Mouse (Mus musculus) megakaryocyte, embryonic 14.5 days (primary cell): ENCODE measurements around the gene Rgs12. TPM values are rescaled to one million over a fixed set of nuclear protein-coding genes. Genes with fewer than 3 reads are reported as not detected.

ENCODE experiments used
- H3K27me3 ChIP-seq: replicated peaks from 2 replicates; pipeline ENCODE3; 2012; ENCODE audit warnings: inconsistent platforms
- H3K36me3 ChIP-seq: replicated peaks from 2 replicates; pipeline ENCODE3; 2012; ENCODE audit warnings: low read length, inconsistent platforms, mixed read lengths
- H3K4me1 ChIP-seq: 2 replicates; pipeline ENCODE4 v1.6.1; 2012; ENCODE audit warnings: inconsistent platforms
- H3K4me3 ChIP-seq: replicated peaks from 2 replicates; pipeline ENCODE3; 2012; ENCODE audit warnings: moderate library complexity, mild to moderate bottlenecking, inconsistent platforms
- H3K9me3 ChIP-seq: 2 replicates; pipeline ENCODE4 v1.6.1; 2012; ENCODE audit warnings: inconsistent platforms
- FLI1 ChIP-seq: IDR thresholded peaks from 2 replicates; pipeline ENCODE4 v1.6.1; 2012; ENCODE audit warnings: low read length, inconsistent platforms, mixed read lengths
- GATA1 ChIP-seq: IDR thresholded peaks from 3 replicates; pipeline ENCODE4 v1.6.1; 2012; ENCODE audit warnings: mixed read lengths, low read length, inconsistent platforms, borderline replicate concordance
- polyA plus RNA-seq: library from polyadenylated mRNA; stranded (reverse); fragments of >175 nt; gene quantifications from 2 replicates; pipeline ENCODE4 v1.2.3, GENCODE M21; 2012; ENCODE audit warnings: low replicate concordance; ENCODE audit not compliant: insufficient read depth

Rgs12 gene
- polyA plus RNA-seq, 1 experiment, result 38.7 TPM

GRCm38 (mm10) chr5:35060098-35060497, 110.9 kb downstream of the Rgs12 start:
- Histone ChIP-seq H3K4me1 (peaks cover 55% of the 10 kb centered on the region), H3K27me3 (peaks cover 96% of the 10 kb centered on the region), H3K9me3 (peaks cover 10% of the 10 kb centered on the region), H3K4me3 (no peak overlapping the region), H3K36me3 (no peaks in the 10 kb centered on the region)
- TF ChIP-seq FLI1 (no peak), GATA1 (no peak)

GRCm38 (mm10) chr5:35069841-35070240, 120.6 kb downstream of the Rgs12 start:
- H3K9me3 ChIP-seq, result no peaks in the 10 kb centered on the region
- H3K4me1 ChIP-seq, result peaks cover 15% of the 10 kb centered on the region
- peaks cover 88% of the 10 kb centered on the region for H3K27me3 ChIP-seq
- TF ChIP-seq FLI1, result no peak
- TF ChIP-seq GATA1, result no peak
- no peak overlapping the region for H3K4me3 ChIP-seq
- H3K36me3 ChIP-seq, result no peaks in the 10 kb centered on the region

- no peak overlapping the region for H3K4me3 ChIP-seq
- H3K27me3 ChIP-seq, result peaks cover 87% of the 10 kb centered on the region
- TF ChIP-seq FLI1 (no peak), GATA1 (no peak)
- no peaks in the 10 kb centered on the region for H3K36me3 ChIP-seq
- peaks cover 19% of the 10 kb centered on the region for H3K4me1 ChIP-seq
- no peaks in the 10 kb centered on the region for H3K9me3 ChIP-seq
Measured at GRCm38 (mm10) chr5:35070314-35070713, 121.1 kb downstream of the Rgs12 start.

GRCm38 (mm10) chr5:35070953-35071352, 121.7 kb downstream of the Rgs12 start:
- no peak for TF ChIP-seq GATA1
- no peak overlapping the region for H3K4me3 ChIP-seq
- H3K27me3 ChIP-seq, result peaks cover 88% of the 10 kb centered on the region
- peaks cover under 1% of the 10 kb centered on the region for H3K36me3 ChIP-seq
- H3K9me3 ChIP-seq, result no peaks in the 10 kb centered on the region
- H3K4me1 ChIP-seq, result peaks cover 25% of the 10 kb centered on the region

GRCm38 (mm10) chr5:35071855-35072254, 122.6 kb downstream of the Rgs12 start:
- peaks cover 4% of the 10 kb centered on the region for H3K36me3 ChIP-seq
- TF ChIP-seq FLI1 (no peak), GATA1 (no peak)
- peaks cover 90% of the 10 kb centered on the region for H3K27me3 ChIP-seq

GRCm38 (mm10) chr5:35073235-35073634, 124.0 kb downstream of the Rgs12 start:
- peaks cover 34% of the 10 kb centered on the region for H3K4me1 ChIP-seq
- no peaks in the 10 kb centered on the region for H3K9me3 ChIP-seq
- H3K27me3 ChIP-seq, result peaks cover 93% of the 10 kb centered on the region
- TF ChIP-seq FLI1, result no peak
- no peak for TF ChIP-seq GATA1
- H3K4me3 ChIP-seq, result no peak overlapping the region
- peaks cover 7% of the 10 kb centered on the region for H3K36me3 ChIP-seq

More at GRCm38 (mm10) chr5:35071855-35072254, 122.6 kb downstream of the Rgs12 start:
- no peak overlapping the region for H3K4me3 ChIP-seq
- H3K9me3 ChIP-seq, result no peaks in the 10 kb centered on the region
- H3K4me1 ChIP-seq, result peaks cover 34% of the 10 kb centered on the region

- TF ChIP-seq FLI1 (no peak), GATA1 (no peak)
- no peaks in the 10 kb centered on the region for H3K9me3 ChIP-seq
- H3K36me3 ChIP-seq, result peaks cover 7% of the 10 kb centered on the region
- peaks cover 93% of the 10 kb centered on the region for H3K27me3 ChIP-seq
- H3K4me3 ChIP-seq, result no peak overlapping the region
- H3K4me1 ChIP-seq, result peaks cover 34% of the 10 kb centered on the region
Measured at GRCm38 (mm10) chr5:35073992-35074391, 124.7 kb downstream of the Rgs12 start.

- Histone ChIP-seq H3K4me3 (peak overlapping the region; percentile 65), H3K4me1 (peaks cover 39% of the 10 kb centered on the region), H3K27me3 (peaks cover 91% of the 10 kb centered on the region), H3K9me3 (no peaks in the 10 kb centered on the region), H3K36me3 (peaks cover 7% of the 10 kb centered on the region)
- TF ChIP-seq FLI1 (no peak), GATA1 (no peak)
Measured at GRCm38 (mm10) chr5:35076369-35076768, 127.1 kb downstream of the Rgs12 start.

GRCm38 (mm10) chr5:35079101-35079500, 129.9 kb downstream of the Rgs12 start:
- TF ChIP-seq FLI1, result no peak
- no peak for TF ChIP-seq GATA1
- H3K9me3 ChIP-seq, result no peaks in the 10 kb centered on the region
- H3K27me3 ChIP-seq, result peaks cover 95% of the 10 kb centered on the region
- H3K36me3 ChIP-seq, result peaks cover 7% of the 10 kb centered on the region
- H3K4me1 ChIP-seq, result peaks cover 32% of the 10 kb centered on the region
- H3K4me3 ChIP-seq, result no peak overlapping the region

- Histone ChIP-seq H3K4me1 (peaks cover 9% of the 10 kb centered on the region), H3K4me3 (no peak overlapping the region), H3K27me3 (peaks cover 72% of the 10 kb centered on the region), H3K9me3 (no peaks in the 10 kb centered on the region), H3K36me3 (peaks cover 5% of the 10 kb centered on the region)
- TF ChIP-seq FLI1 (no peak), GATA1 (no peak)
Measured at GRCm38 (mm10) chr5:35084913-35085312, 135.7 kb downstream of the Rgs12 start.
